Mouse (Mus musculus) kidney, postnatal 10 days (tissue): ENCODE measurements around the gene Kcnk2.

Experiments
- DNase-seq: peaks from one replicate; pipeline ENCODE4 v3.0.0; 2021; ENCODE audit warnings: mixed read lengths

The Kcnk2 gene

DNA sequence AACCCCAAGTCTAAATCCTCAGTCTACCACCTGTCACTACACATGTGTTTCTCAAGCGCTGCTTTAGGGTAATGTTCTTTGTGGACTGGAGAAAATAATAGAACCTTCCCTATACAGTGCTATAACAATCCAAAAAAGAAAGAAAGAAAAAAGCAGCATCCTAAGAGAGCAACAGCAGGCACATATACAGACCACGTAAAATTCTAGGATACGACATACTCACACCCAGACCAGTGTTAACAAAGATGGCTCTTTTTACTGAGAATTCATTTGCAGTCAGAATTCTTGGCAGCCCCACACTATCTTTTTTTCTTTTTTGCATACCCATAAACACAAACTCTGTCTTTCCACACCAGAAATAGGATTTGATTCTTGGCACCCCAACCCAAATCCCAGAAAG lies 187.6 kb downstream of the Kcnk2 start:
- DNase-seq, result no peak

DNA sequence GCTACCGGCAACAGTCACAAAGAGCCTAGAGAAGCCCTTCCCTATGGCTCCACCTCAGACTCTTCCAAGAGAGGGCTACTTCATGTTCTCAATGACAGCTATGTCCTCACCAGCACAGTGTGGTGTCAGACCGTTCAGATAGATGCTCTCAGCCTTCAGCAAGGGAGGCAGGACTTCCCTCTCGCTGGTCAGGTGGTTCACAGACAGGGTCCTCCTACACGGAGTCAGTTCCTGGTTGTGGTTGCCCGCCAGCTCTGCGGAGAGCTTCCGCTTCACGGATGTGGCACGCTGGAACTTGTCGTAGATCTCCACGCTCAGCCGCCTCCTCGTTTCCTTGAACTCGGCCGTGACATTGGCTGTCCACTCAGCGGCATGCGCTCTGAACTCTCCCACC lies 192.4 kb downstream of the Kcnk2 start:
- no peak for DNase-seq

DNA sequence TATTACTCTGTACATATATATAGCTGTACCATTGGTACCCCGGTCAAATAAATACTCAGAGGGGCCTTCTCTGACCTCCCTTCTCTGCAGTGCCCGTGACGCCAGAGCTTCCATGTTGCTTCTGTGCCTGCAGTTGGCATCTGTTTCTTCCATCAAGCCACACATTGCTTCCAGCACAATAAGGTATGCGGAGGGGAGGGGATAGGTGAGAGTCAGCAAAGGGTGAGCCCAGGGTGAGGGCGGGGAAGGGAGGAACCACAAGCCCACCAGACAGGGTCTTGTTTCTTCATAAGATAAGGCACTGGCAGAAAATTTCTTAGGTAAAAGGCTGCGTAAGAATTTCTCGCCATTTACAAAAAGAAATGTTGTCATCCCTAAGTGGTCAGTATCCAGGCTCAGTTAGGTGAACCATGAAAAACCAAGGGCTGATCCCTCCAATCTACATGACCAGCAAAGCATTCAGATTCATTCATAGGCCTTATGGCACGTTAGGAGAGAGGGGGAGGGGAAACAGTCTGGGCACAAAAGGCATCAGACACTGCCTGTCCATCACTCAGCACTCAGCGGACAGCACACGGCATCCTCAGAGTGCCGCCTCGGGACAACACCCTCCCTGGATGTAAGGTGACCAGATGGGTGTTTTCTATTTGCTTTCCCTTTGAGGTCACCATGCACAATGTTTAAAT lies 192.9 kb downstream of the Kcnk2 start:
- no peak for DNase-seq

DNA sequence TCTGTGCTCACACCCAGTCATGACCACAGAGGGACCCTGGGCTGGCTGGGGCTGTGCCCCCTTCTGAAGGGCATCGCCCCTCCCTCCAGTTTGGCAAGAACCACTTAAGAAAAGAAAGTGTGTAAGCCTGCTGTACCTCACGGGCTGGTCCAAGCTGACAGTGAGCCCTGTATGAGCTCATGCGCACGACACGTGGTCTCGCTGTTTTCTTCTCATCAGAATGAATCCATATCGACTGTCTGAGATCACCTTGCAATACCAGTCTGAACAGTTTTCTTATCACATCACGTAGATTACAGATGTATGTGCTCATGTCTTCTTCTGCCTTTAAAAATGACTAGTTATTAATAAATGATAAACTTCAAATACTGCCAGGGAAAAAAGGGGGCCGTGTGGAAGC lies 193.5 kb downstream of the Kcnk2 start:
- DNase-seq, result no peak

DNA sequence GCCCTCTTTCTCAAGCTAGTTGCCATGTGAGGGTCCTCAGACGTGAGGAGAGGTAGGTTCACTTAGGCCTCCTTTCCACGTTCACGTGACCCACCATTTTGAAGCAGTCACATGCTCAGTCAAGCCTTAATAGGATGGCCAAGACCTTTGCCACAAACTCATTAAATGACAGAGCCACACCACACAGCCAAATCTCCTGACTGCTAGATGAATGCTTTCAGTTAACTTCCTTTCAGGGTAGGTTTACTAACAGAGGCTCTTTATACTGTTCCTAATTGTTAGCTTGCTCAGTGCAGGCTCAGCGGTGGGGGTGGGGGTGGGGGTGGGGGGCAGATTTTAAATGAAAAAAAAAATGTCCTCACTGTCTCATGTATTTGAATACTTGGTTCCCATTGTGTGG lies 206.3 kb downstream of the Kcnk2 start:
- no peak for DNase-seq

DNA sequence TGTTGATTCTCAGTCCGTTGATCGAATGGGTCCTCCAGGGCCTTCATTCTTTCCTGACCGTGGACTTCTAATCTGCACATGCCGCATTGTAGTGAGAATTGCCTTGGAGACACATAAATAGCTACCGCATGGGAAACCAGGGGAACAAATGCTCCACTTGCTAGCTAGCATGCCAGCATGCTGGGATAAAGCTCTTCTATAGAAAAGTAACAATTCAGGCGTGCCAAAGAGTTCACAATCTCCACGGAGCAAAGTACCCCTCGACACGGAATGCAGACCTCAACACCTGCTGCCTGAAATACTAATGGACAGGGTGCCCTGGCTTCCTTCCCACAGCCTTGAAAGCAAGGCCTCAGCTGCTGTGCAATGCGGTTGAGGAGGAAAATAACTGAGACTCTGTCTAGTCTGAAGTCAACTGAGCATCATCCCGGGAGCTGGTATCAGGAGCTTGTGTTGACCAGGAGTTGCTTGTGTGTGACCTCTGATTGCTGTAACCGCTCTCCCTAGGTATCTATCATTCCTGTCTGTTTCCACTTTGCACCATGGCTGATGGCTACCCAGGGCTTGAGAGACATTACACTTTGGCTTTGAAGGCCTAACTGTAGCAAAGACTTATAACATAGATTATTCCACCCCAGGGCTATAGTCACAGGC lies 214.2 kb downstream of the Kcnk2 start:
- no peak for DNase-seq

DNA sequence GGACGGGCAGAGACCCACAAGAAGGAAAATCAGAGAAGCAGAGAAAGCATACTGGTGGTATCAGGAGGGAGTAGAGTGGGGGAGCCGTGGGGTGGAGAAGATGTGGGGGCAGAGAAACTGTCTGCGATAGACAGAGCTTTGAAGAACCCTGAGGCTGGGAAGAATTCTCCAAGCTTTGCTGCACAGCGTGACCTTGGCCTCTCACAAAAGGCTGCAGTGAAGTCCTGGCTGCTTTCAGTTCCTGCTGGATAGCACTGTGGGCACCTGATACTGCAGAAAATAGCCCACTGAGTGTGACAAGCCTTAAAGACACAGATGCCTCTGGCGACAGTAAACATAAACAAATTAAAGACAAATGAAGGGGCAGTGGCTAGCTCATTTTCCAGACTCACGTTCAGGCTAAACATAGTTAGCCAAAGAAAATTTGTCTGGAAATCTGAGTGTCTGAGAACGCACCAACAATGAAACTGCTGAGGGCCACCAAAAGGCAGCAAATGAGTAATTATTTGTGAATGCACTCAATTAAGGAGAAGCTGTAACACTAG lies 216.8 kb downstream of the Kcnk2 start:
- DNase-seq, result no peak

DNA sequence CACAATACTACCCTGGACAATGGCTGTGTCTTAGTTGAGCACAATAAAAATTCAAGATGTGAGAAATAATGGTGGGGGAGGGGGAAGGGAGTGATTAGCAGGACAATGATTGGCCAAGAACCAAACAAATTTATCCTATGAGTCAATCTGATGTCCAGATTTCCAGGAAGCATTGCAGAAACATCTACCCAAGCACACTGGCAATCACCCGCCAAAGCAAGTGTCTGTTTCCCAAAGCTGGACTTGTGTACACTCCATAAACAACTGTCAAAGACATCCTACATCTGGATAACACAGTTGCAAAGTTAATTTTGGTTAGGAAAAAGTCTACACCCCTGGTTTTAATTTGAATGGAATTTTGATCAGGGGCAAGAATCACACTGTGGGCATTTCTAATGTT lies 224.3 kb downstream of the Kcnk2 start:
- no peak for DNase-seq

DNA sequence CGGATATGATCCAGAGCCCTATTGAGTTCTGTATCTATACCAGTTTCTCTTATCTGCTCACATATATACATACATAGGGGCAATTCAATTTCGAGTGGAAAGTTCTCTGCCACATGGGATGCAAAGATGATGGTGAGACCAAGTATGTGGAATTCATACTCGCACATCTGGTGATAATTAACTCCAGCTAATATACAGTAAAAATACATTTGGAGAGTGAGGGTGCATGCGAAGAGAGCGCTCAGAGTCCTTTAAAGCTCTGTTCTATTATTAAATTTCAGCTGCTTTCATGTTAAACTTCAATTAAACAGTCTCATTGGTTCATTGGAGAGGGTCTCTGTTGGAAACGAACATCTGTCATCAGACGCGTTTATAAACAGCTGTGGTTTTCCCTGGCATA lies 228.6 kb downstream of the Kcnk2 start:
- no peak for DNase-seq

DNA sequence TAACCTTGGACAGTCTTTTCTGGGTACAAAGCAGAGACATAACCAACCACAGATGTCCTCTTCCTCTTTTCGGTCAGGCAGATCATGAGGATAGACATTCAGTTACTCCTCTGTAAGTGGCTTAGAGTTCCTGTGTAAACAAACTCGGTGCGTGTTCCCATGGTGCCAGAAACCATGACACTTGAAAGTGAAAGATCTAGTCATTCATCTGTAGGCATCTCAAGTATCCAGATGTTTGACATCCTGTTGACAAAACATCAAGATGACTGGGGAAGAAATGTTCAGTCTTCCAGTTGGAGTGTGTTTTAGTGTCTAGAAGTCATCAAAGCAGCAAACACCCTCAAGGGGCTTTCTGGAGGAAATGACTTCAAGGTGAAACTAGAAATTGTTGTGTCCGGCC lies 230.9 kb downstream of the Kcnk2 start:
- no peak for DNase-seq

DNA sequence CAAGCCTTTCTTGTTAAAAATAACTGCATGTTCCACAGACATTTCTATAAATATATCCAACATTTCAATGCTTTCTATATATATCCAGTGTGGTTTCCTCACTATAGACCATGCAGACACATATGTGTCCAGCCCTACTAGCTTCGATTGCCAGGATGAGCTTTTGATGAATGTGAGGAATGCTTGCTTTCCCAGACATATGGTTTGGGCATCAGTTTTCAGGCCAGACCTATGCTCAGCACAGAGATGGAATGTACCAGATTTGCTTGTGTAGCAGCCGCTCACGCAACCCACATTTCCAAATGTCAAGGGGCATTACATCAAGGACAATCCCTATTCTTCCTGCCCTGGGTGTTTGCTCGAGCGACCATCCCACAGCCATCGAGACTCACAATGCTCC lies 236.3 kb downstream of the Kcnk2 start:
- no peak for DNase-seq

DNA sequence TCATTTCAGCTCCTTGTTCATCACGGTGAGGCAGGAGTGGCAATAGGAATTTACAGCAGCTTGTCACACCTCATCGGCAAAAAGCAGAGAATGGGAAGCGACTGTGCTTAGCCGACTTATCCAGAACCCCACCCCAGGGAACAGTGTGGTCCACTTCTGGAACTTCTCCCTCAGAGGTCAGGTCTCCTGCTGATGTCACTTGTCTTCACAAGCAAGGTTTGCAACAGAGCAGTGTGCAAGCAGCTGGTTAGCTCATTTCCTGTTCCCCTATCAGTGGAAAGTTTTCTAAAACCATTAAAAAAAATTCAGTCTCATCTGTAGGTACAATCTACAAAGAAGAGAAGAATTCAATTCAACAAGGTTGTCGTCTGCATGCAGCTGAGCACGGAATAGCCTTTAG lies 236.9 kb downstream of the Kcnk2 start:
- peak; percentile 11 for DNase-seq

DNA sequence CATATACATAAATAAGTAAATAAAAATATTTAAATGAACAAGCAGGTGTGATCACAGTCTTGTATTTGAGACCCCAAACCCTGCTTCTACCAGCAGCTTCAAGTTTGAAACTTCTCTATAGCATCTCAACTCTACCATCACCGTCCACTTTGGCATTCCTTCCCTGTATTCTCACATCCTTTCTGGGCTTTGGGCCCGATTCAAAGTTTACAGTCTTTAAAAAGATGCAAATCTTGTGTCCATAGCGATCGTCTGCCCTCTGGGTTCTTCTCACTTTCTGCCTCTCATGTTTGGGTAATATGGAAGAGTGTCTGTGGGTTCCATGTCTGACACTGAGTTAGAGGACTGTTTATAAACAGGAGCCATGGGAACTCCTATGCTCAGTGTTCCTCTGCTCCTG lies 237.4 kb downstream of the Kcnk2 start:
- no peak for DNase-seq

DNA sequence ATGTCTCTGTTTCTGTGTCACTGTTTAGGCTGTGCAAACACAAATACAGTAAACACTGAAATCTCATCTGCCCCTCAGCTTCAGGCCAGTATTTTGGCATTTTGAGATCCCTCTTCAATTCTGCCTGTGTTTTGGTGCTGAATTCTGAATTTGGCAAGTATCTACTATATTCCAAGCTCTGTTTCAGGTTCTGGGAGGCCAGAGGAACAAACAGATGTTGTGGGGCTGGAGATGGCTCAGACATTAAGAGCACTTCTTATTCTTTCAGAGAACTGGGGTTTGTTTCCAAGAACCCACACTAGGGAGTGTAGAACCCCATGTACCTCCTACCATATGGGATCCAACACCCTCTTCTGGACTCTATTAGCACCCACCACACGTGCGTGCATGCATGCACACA lies 237.8 kb downstream of the Kcnk2 start:
- no peak for DNase-seq
